Mouse (Mus musculus) cortical plate, adult 2 months (tissue): Measurements from ENCODE around the gene Peli3.
"Not testable (repeated sequence)": the region's sequence is repeated elsewhere in the genome, so short reads cannot be mapped to it uniquely, and the experiment has no call there.

Source experiments
- CTCF ChIP-seq: fragments of 200-500 bp; IDR thresholded peaks from 2 replicates; pipeline ENCODE4 v1.5.1; 2011; ENCODE audit warnings: mild to moderate bottlenecking, control low read depth, low read length; ENCODE audit not compliant: insufficient read depth; ENCODE audit errors: extremely low read depth
- POLR2A ChIP-seq: fragments of 200-500 bp; IDR thresholded peaks from 2 replicates; pipeline ENCODE4 v1.6.1; 2011; ENCODE audit warnings: mild to moderate bottlenecking, low read length, control low read depth; ENCODE audit not compliant: insufficient read depth; ENCODE audit errors: extremely low read depth

DNA sequence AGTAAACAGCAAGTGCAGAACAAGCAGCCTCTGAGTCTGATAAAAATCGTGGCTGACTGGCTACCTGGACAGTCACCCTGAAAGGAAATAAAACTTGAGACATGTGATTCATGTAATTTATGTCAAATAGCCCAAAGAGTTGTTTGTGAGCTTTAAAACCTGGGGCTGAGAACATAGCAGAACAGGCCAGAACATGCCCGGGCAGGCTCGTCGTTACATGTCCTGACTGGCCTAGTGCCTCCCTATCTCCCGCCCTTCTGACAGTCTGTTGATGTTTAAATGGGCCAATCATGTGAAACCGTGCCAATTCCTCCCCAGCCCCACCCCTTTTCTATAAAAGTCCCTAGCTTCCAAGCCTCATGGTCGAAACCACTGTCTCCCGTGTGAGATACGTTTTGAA, 5.7 kb upstream of the Peli3 start:
- TF ChIP-seq CTCF, POLR2A: not testable (repeated sequence)
